Mouse (Mus musculus) kidney, adult 11 months (tissue): Measurements from ENCODE around the gene Gm49369.
A peak's percentile ranks its signal among the peaks of the same experiment; 100 is the strongest.
"Not testable (repeated sequence)": the region's sequence is repeated elsewhere in the genome, so short reads cannot be mapped to it uniquely, and the experiment has no call there.

ENCODE experiments used
- DNase-seq: peaks from one replicate; pipeline ENCODE4 v3.0.0; 2022

Gm49369 gene

DNA sequence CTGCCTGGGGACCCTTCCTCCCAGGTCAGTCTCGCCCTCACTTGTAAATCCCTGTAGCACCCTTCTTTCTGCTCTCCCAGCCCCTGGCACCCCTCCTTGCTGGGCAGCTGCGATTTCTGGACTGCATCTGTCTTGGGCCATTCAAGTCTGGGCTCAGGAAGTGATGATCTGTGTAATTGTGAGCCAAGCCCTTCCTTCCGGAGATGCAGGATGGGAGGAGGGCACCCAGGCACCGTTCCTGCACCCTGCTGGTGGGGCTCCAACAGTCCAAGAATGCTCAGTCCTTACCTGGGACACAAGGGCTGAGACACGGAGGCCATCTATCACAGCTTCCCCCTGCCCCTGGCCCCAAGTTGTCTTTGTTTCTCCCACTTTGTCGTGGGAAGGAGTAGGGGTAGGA is 12.6 kb downstream of the Gm49369 start:
- peak; percentile 21 for DNase-seq

DNA sequence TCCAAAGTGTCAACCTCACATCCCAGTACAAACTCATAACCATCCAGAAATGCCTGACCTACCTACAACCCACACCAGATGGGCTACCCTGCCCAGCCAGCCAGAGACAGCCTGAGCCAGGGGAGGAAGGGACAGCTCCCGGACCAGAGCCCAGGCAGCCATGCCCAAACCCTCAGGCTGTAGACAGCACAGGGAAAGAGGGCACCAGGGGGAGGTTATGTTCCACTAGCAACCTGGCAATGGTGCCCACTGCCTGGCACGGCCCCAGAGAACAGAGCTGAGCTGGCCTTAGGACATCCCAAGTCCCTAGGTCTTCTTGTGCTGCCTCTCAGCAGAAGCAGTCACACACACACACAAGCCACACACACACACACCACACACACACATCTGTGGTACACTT is 13.6 kb downstream of the Gm49369 start:
- DNase-seq: no peak

GRCm38 (mm10) chr7:142363107-142363506 is 19.4 kb downstream of the Gm49369 start:
- DNase-seq: no peak

GRCm38 (mm10) chr7:142360743-142361142 is 21.7 kb downstream of the Gm49369 start:
- no peak for DNase-seq

GRCm38 (mm10) chr7:142359129-142359528 is 23.3 kb downstream of the Gm49369 start:
- DNase-seq: no peak

GRCm38 (mm10) chr7:142357566-142357965 is 24.9 kb downstream of the Gm49369 start:
- DNase-seq: no peak

DNA sequence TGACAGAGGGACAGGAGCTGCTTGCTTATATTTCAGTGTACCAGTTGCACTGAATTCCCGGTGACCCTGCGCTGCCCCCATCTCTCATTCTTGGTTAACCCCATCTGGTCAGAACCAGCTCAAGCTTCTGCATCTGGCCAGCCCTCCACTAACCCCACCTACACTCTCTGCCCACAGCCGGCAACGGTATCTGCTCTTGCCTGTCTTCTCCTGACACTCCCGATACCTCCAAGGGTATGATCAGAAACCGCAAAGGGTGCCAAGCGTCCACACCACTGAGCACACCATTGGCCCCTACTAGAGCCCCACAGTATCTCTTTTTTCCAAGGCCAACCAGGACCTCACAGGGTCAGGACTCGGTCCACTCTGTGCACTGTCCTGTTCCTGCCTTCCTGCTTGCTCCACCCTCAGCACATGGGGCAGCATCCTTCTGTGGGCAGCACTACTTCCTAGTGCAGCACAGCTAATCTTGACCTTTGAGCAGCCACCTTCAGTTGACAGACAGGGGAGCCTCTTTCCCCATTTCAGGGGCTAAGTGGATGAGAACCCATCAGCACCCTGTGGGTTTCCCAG is 27.7 kb downstream of the Gm49369 start:
- DNase-seq: no peak

GRCm38 (mm10) chr7:142353854-142354253 is 28.6 kb downstream of the Gm49369 start:
- no peak for DNase-seq

DNA sequence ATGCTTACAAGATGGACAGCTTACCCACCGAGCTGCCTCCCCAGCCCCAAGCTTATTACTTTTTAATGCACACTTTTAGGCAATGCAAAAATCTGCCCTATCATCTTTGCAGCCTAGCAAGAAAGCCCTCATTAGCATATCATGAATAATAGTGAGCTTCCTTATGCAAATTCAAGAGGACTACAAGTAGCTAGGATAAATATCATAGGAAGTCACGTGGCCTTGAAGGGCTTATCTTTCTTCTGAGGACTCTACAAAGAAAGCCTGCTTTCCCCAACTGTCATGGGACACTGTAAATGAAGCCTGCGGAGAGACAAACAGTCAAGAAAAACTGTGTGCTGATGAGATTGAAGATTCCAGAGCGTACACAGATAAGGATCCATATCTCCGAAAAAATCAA is 30.9 kb downstream of the Gm49369 start:
- no peak for DNase-seq

GRCm38 (mm10) chr7:142349308-142349961 is 33.0 kb downstream of the Gm49369 start:
- no peak for DNase-seq

GRCm38 (mm10) chr7:142347542-142347941 is 34.9 kb downstream of the Gm49369 start:
- DNase-seq: no peak

- DNase-seq: no peak
These were observed 40.2 kb downstream of the Gm49369 start for GRCm38 (mm10) chr7:142342247-142342640.

GRCm38 (mm10) chr7:142341564-142342246 is 40.8 kb downstream of the Gm49369 start:
- no peak for DNase-seq

DNA sequence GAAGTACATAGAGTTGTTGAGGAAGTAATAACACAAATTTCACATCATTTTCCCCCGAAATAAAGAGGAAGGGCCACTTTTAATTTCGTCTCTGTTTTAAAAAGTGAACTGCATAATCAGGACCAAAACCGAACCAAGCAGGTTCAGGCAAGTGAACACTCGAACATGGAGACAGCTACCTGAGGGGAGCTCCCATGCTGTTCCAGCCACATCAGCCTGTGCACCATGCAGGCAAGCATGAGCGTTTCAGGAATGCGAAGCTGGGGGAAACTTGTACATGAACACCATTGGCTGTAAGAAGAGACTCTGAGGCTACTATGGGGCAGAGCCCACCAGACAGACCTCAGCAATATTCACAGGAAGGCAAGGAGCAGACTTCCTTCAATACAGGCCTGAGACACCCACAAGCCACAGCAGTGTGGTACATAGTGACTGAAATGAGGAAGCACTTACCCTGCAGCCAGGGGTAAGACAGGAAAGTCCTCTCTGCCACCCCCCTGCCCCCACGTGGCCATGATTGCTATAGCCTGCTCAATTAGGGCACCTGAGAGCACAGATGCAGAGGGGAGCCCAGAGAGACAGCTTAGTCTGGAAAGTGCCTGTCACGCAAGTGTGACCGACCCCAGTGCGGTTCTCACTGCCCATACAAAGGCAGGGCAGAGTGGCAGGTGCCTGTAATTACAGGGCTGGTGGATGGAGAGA is 42.0 kb downstream of the Gm49369 start:
- DNase-seq: no peak

GRCm38 (mm10) chr7:142335151-142335550 is 47.3 kb downstream of the Gm49369 start:
- DNase-seq: no peak

- peak; percentile 61 for DNase-seq
These were observed 48.2 kb downstream of the Gm49369 start for GRCm38 (mm10) chr7:142334246-142334645.

DNA sequence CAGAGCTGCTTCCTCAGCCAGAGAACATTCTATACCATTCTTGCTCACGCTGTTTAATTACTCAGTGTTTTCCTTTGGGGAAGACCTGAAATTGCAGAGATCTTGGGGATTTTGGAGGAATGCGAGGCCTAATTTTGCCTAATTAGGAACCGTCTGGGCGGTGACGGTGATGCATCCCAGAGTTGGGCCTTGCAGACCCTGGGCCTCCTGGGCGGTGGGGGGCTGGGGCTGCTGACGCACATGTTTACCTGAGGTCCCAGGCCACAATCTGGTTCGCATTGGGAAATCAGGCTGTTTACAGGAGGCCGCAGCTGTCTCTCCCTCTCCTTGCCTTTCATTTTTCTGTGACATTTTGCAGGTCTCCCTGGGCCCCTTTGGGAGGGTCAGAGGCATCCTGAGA is 49.7 kb downstream of the Gm49369 start:
- DNase-seq: not testable (repeated sequence)

DNA sequence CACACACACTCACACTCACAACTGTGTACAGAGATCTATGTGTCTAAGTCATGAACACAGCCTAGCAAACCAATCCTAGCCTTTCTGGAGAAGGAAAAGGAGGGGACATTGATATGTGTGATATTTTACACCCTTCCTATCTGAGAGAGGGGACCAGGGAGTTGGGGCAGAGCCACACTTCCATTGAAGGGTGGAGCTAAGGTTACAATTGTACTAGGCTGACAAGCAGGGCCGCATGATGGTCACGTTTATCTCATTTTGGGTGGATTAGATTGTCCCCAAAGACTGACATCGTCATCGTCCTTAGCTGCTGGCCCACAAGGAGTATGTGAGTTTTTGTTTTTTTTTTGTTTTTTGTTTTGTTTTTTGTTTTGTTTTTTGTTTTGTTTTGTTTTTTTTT is 51.2 kb downstream of the Gm49369 start:
- DNase-seq: no peak

DNA sequence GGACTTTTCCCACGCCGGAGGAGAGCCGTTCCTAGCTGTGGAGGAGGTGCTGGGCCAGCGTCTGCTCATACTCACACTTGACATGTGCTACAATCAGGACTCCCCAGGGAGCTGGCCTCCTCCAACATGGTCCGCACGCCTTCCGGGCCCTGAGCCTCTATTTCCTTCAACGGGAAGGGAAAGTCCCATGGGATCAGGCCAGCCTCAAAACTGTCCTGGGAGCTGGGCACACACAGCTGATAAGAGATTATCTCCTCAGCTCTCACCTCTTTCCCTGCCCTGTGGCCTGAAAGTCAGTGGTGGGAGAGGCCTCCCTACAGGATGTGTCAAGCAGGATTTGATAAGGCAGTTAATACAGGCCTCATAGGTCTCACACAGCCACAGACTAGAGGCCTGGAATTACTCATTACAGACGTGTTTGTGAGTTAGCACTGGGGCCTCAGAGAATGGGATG is 52.2 kb downstream of the Gm49369 start:
- peak; percentile 75 for DNase-seq

GRCm38 (mm10) chr7:142328507-142328906 is 54.0 kb downstream of the Gm49369 start:
- DNase-seq: no peak

DNA sequence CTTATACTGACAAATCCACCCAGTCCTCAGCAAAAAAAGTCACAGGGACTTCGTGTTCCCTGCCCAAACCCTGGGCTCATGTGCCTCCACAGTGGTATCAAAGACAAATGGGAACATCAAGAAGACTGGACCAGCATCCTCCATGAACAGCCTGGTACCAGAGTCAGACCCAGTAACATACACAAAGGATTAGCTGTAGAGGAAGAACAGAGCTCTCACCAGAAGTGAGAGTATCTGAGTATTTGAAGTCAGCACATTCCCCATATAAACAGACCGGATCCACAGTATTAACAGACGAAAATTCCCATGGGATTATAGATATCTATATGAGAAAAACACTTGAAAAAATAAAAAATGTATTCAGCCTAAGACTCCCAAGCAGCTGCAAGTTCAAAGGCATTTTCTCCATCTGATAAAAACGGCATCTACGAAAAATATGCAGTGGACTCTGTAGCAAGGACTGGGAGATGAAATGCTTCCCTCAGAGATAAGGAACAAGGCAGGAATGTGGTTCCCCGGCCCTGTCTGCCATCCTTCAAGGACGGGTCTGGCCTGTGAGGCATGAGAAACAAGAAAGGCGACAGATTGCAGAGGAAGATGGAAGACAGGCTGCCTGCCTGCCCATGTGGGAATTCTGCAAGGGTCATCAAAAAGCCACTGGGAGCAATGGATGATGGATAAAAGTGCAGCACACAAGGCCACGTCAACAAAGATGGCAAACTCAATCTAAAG is 55.6 kb downstream of the Gm49369 start:
- DNase-seq: no peak

- no peak for DNase-seq
These were observed 58.9 kb downstream of the Gm49369 start for GRCm38 (mm10) chr7:142323396-142324117.
